Mouse (Mus musculus) hindbrain, postnatal 0 days (tissue): Measurements from ENCODE around the gene Dctn5. TPM values are rescaled to one million over a fixed set of nuclear protein-coding genes. Genes with fewer than 3 reads are reported as not detected.

Experiments
- ATAC-seq: fragments of 200-750 bp; cut with Nextera tagmentation; 2 replicates; pipeline ENCODE4 v1.8.0; 2017; ENCODE audit warnings: mild to moderate bottlenecking, moderate TSS enrichment, moderate library complexity
- DNase-seq: peaks from one replicate; pipeline ENCODE4 v3.0.0-alpha.2; 2015; ENCODE audit warnings: low spot score
- H3K27ac ChIP-seq: fragments of 300-500 bp; sonication (generic); 2 replicates; pipeline ENCODE4 v1.5.1; 2014; ENCODE audit warnings: mild to moderate bottlenecking
- H3K27me3 ChIP-seq: fragments of 300-500 bp; sonication (generic); 2 replicates; pipeline ENCODE4 v1.6.1; 2014; ENCODE audit warnings: low read length, mixed read lengths; ENCODE audit not compliant: insufficient read depth
- H3K36me3 ChIP-seq: fragments of 300-500 bp; sonication (generic); 2 replicates; pipeline ENCODE4 v1.6.1; 2014; ENCODE audit warnings: low read length, mixed read lengths; ENCODE audit not compliant: insufficient read depth
- H3K4me1 ChIP-seq: fragments of 300-500 bp; sonication (generic); 2 replicates; pipeline ENCODE4 v1.6.1; 2014; ENCODE audit warnings: antibody characterized with exemption, low read length, mixed read lengths; ENCODE audit not compliant: insufficient read depth
- H3K4me2 ChIP-seq: fragments of 300-500 bp; sonication (generic); 2 replicates; pipeline ENCODE4 v1.6.1; 2014; ENCODE audit warnings: low read depth, mild to moderate bottlenecking, low read length, moderate library complexity, mixed read lengths
- H3K4me3 ChIP-seq: fragments of 300-500 bp; sonication (generic); 2 replicates; pipeline ENCODE4 v1.5.1; 2014; ENCODE audit warnings: low read length
- H3K9ac ChIP-seq: fragments of 300-500 bp; sonication (generic); replicated peaks from 2 replicates; pipeline ENCODE4 v1.6.1; 2014; ENCODE audit warnings: mild to moderate bottlenecking, low read length, moderate library complexity, mixed read lengths
- H3K9me3 ChIP-seq: fragments of 300-500 bp; sonication (generic); 2 replicates; pipeline ENCODE4 v1.6.1; 2016; ENCODE audit warnings: low read length, mixed read lengths
- CTCF ChIP-seq: IDR thresholded peaks from 2 replicates; pipeline ENCODE4 v1.5.1; 2016; ENCODE audit warnings: antibody characterized with exemption, control low read depth, low read depth
- WGBS: fragments of 180-500 bp; shearing (Covaris S2); extraction: QIAGEN DNeasy Blood & Tissue Kit; methylation state at CpG from one replicate; pipeline ENCODE4 v1.1.7; 2014; 5-methylcytosine and 5-hydroxymethylcytosine counted together
- polyA plus RNA-seq: library from polyadenylated mRNA; unstranded; fragments of >200 nt; fragmentation: Nextera tagmentation; extraction: Ambion mirVana; gene quantifications from 2 replicates; pipeline ENCODE4 v1.2.1, GENCODE M21; 2015
- total RNA-seq: library from RNA; depleted of rRNA; stranded (reverse); fragments of >200 nt; gene quantifications from 2 replicates; pipeline ENCODE4 v1.2.3, GENCODE M21; 2014

Gene Dctn5
- total and polyA plus RNA-seq, 2 experiments from 2014 or later: 96.1 to 154 TPM

GRCm38 (mm10) chr7:122135070-122135469, 2.2 kb downstream of the Dctn5 start:
- no peaks in the 10 kb centered on the region for H3K27me3 ChIP-seq
- H3K4me2 ChIP-seq: no peak overlapping the region
- H3K36me3 ChIP-seq: peaks cover 42% of the 10 kb centered on the region
- peak; percentile 49 for TF ChIP-seq CTCF
- peak; percentile 25 for DNase-seq
- ATAC-seq: no peak
- H3K4me3 ChIP-seq: no peak overlapping the region
- H3K27ac ChIP-seq: no peak overlapping the region
- no peak overlapping the region for H3K9ac ChIP-seq
- 76% methylated on average over 10 of the region's 10 CpGs for WGBS
- H3K9me3 ChIP-seq: no peaks in the 10 kb centered on the region
- H3K4me1 ChIP-seq: no peaks in the 10 kb centered on the region

GRCm38 (mm10) chr7:122137071-122137470, 4.2 kb downstream of the Dctn5 start:
- ATAC-seq: no peak
- DNase-seq: no peak
- Histone ChIP-seq H3K36me3 (peaks cover 51% of the 10 kb centered on the region), H3K9ac (no peak overlapping the region), H3K27ac (no peak overlapping the region), H3K27me3 (no peaks in the 10 kb centered on the region), H3K4me2 (no peak overlapping the region), H3K4me1 (no peaks in the 10 kb centered on the region), H3K9me3 (no peaks in the 10 kb centered on the region), H3K4me3 (no peak overlapping the region)
- no peak for TF ChIP-seq CTCF

- Histone ChIP-seq H3K9me3 (no peaks in the 10 kb centered on the region), H3K9ac (no peak overlapping the region), H3K27ac (no peak overlapping the region), H3K36me3 (peaks cover 60% of the 10 kb centered on the region), H3K27me3 (no peaks in the 10 kb centered on the region), H3K4me1 (no peaks in the 10 kb centered on the region), H3K4me2 (no peak overlapping the region), H3K4me3 (no peak overlapping the region)
- WGBS: 94% methylated on average over 5 of the region's 5 CpGs
- DNase-seq: no peak
- no peak for TF ChIP-seq CTCF
- no peak for ATAC-seq
Measured at GRCm38 (mm10) chr7:122138190-122138589, 5.3 kb downstream of the Dctn5 start.

GRCm38 (mm10) chr7:122140991-122141390, 8.2 kb downstream of the Dctn5 start:
- Histone ChIP-seq H3K4me1 (no peaks in the 10 kb centered on the region), H3K9me3 (no peaks in the 10 kb centered on the region), H3K9ac (no peak overlapping the region), H3K36me3 (peaks cover 69% of the 10 kb centered on the region), H3K27ac (no peak overlapping the region), H3K4me3 (no peak overlapping the region), H3K4me2 (no peak overlapping the region), H3K27me3 (no peaks in the 10 kb centered on the region)
- ATAC-seq (no peak), DNase-seq (no peak)
- TF ChIP-seq CTCF: no peak

GRCm38 (mm10) chr7:122152473-122152872, 19.6 kb downstream of the Dctn5 start:
- TF ChIP-seq CTCF: no peak
- no peak overlapping the region for H3K9ac ChIP-seq
- no peaks in the 10 kb centered on the region for H3K9me3 ChIP-seq
- peaks cover 16% of the 10 kb centered on the region; the same call in 1 of the 2 replicates for H3K36me3 ChIP-seq
- H3K4me1 ChIP-seq: no peaks in the 10 kb centered on the region
- no peaks in the 10 kb centered on the region for H3K27me3 ChIP-seq
- no peak overlapping the region for H3K4me3 ChIP-seq
- ATAC-seq (no peak), DNase-seq (no peak)
- no peak overlapping the region for H3K27ac ChIP-seq
- no peak overlapping the region for H3K4me2 ChIP-seq
- 89% methylated on average over 4 of the region's 4 CpGs for WGBS

- Histone ChIP-seq H3K36me3 (no peaks in the 10 kb centered on the region), H3K4me1 (peaks cover 14% of the 10 kb centered on the region; the same call in 1 of the 2 replicates), H3K9me3 (no peaks in the 10 kb centered on the region), H3K9ac (peak overlapping the region; percentile 62), H3K27me3 (no peaks in the 10 kb centered on the region), H3K4me3 (peak overlapping the region; percentile 69), H3K4me2 (peak overlapping the region; percentile 99), H3K27ac (peak overlapping the region; percentile 48; the same call in 1 of the 2 replicates)
- no peak for DNase-seq
- no peak for TF ChIP-seq CTCF
- WGBS: 5% methylated on average over 13 of the region's 13 CpGs
- ATAC-seq: no peak
Measured at GRCm38 (mm10) chr7:122158488-122158887, 25.6 kb downstream of the Dctn5 start.
